Mouse (Mus musculus) G1E (cell line): ENCODE data around the gene Ccdc148. TPM values are rescaled to one million over a fixed set of nuclear protein-coding genes. Genes with fewer than 3 reads are reported as not detected.

Experiments
- ATAC-seq: 2 replicates; pipeline ENCODE4 v1.8.0; 2016; ENCODE audit warnings: mild to moderate bottlenecking; ENCODE audit not compliant: insufficient number of reproducible peaks, poor library complexity, low FRiP score, severe bottlenecking; ENCODE audit errors: extremely low read depth
- DNase-seq: peaks from one replicate; pipeline ENCODE4 v3.0.0; 2012; ENCODE audit warnings: low spot score
- H3K27me3 ChIP-seq: 2 replicates; pipeline ENCODE4 v1.6.1; 2012; ENCODE audit warnings: mild to moderate bottlenecking, low read length, inconsistent platforms; ENCODE audit not compliant: insufficient read depth
- H3K36me3 ChIP-seq: replicated peaks from 2 replicates; pipeline ENCODE3; 2012; ENCODE audit warnings: mild to moderate bottlenecking, inconsistent platforms
- H3K4me1 ChIP-seq: 2 replicates; pipeline ENCODE4 v1.6.1; 2012; ENCODE audit warnings: low read depth, low read length, inconsistent platforms, mixed read lengths; ENCODE audit not compliant: insufficient read depth
- H3K4me3 ChIP-seq: 2 replicates; pipeline ENCODE4 v1.5.1; 2012; ENCODE audit warnings: low read depth, mild to moderate bottlenecking, inconsistent platforms, low read length, moderate library complexity, mixed read lengths
- H3K9me3 ChIP-seq: replicated peaks from 2 replicates; pipeline ENCODE4 v1.6.1; 2012; ENCODE audit warnings: inconsistent platforms
- CTCF ChIP-seq: IDR thresholded peaks from 2 replicates; pipeline ENCODE4 v1.5.1; 2012; ENCODE audit warnings: low read depth, low read length, inconsistent platforms, mixed read lengths
- GATA1 ChIP-seq: IDR thresholded peaks from 2 replicates; pipeline ENCODE4 v1.6.1; 2012; ENCODE audit warnings: borderline replicate concordance, low read length, inconsistent platforms, mixed read lengths
- GATA2 ChIP-seq: IDR thresholded peaks from 2 replicates; pipeline ENCODE4 v1.6.1; 2012; ENCODE audit warnings: low read depth, low read length, inconsistent platforms, borderline replicate concordance
- POLR2AphosphoS5 ChIP-seq: IDR thresholded peaks from 2 replicates; pipeline ENCODE4 v1.6.1; 2012; ENCODE audit warnings: low read depth, low read length, inconsistent platforms; ENCODE audit not compliant: insufficient replicate concordance
- TAL1 ChIP-seq: conservative IDR thresholded peaks from 2 replicates; pipeline ENCODE4 v1.6.1; 2012; ENCODE audit warnings: low read depth, low read length, inconsistent platforms, mixed read lengths
- polyA plus RNA-seq: library from polyadenylated mRNA; stranded (reverse); fragments of >175 nt; gene quantifications from 2 replicates; pipeline ENCODE4 v1.2.3, GENCODE M21; 2012
- total RNA-seq, 2 experiments: library from RNA; stranded (forward) in 1 of 2; stranded (reverse) in 1 of 2; fragments of 200-1000 nt in 1 of 2; fragments of >200 nt in 1 of 2; fragmentation: Nextera tagmentation in 1 of 2; gene quantifications; 2 replicates each; pipeline ENCODE4 v1.2.3; 2014 to 2017

The Ccdc148 gene
- total RNA-seq (2014; fragmentation: Nextera tagmentation): not detected in 2 replicates
- 0.12 and 0.22 TPM in 2 replicates for total RNA-seq (2017)
- polyA plus RNA-seq: not detected in 2 replicates

- DNase-seq (peak; percentile 99), ATAC-seq (peak; percentile 99)
- H3K27me3 ChIP-seq: peaks cover 5% of the 10 kb centered on the region; the same call in 1 of the 2 replicates
- H3K4me3 ChIP-seq: peak within 1 kb of the TSS; percentile 94
- no peaks in the 10 kb centered on the region for H3K9me3 ChIP-seq
- H3K4me1 ChIP-seq: peaks cover 37% of the 10 kb centered on the region
- peaks cover 12% of the 10 kb centered on the region for H3K36me3 ChIP-seq
- TF ChIP-seq CTCF: no peak
- TF ChIP-seq GATA2: no peak
- no peak for TF ChIP-seq TAL1
- no peak for TF ChIP-seq POLR2AphosphoS5
- no peak for TF ChIP-seq GATA1
Measured at GRCm38 (mm10) chr2:59160605-59160963, at the start of gene Ccdc148, which contains the start of gene Pkp4. Gene Ccdc148 (minus strand): TSS chr2:59160683. Gene Pkp4 (plus strand): TSS chr2:59160850.

DNA sequence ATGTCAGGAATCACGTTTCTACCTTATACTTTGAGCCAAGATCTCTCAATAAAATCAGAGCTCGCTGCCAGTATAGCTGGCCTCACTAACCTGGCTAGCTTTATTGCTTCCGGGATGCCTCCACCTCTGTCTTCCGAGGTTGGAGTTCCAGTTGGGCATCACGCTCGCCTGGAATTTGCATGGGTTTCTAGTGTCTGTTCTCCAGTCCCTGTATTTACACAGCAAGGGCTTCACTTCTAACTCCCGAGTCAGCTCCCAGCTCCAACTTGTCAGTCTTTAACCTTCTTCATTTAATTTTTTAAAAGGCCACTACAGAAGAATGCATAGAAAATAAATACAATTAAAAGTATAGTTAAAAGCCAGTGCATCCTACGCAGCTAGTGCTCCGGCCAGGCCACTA lies 47.8 kb upstream of the Ccdc148 start:
- H3K4me1 ChIP-seq: peaks cover 1% of the 10 kb centered on the region; the same call in 1 of the 2 replicates
- TF ChIP-seq CTCF (no peak), POLR2AphosphoS5 (no peak), GATA2 (no peak), GATA1 (no peak), TAL1 (no peak)
- no peaks in the 10 kb centered on the region for H3K27me3 ChIP-seq
- H3K9me3 ChIP-seq: no peaks in the 10 kb centered on the region
- no peak for ATAC-seq
- DNase-seq: no peak
- H3K4me3 ChIP-seq: no peak overlapping the region
- peaks cover 39% of the 10 kb centered on the region for H3K36me3 ChIP-seq

GRCm38 (mm10) chr2:59207725-59208124 lies 47.2 kb upstream of the Ccdc148 start:
- H3K4me1 ChIP-seq: peaks cover 4% of the 10 kb centered on the region; the same call in 1 of the 2 replicates
- H3K27me3 ChIP-seq: no peaks in the 10 kb centered on the region
- H3K9me3 ChIP-seq: no peaks in the 10 kb centered on the region
- DNase-seq (no peak), ATAC-seq (no peak)
- peaks cover 42% of the 10 kb centered on the region for H3K36me3 ChIP-seq
- no peak overlapping the region for H3K4me3 ChIP-seq
- no peak for TF ChIP-seq POLR2AphosphoS5
- TF ChIP-seq GATA2: no peak
- no peak for TF ChIP-seq CTCF
- TF ChIP-seq GATA1: no peak
- no peak for TF ChIP-seq TAL1

DNA sequence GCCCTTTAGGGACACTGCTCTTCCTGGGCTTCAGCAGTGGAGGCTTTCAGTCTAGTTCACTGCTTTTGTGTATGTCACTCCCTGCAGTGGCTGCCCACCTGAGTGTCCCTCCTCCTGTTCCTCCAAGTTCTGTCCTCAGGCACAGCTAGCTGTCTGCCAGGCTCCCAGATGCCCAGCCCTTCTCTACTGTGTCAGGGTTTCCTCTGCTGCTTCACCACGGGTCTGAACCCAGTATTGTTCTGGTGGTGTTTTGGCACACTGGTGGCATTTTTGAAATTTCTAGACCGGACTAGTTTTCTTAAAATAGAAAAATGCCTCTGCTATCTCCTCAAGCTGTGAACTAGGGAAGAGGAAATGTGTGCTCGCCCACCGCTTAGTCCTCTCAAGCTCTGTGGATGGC lies 46.8 kb upstream of the Ccdc148 start:
- H3K9me3 ChIP-seq: no peaks in the 10 kb centered on the region
- H3K27me3 ChIP-seq: no peaks in the 10 kb centered on the region
- ATAC-seq (no peak), DNase-seq (no peak)
- peaks cover 42% of the 10 kb centered on the region for H3K36me3 ChIP-seq
- H3K4me1 ChIP-seq: peaks cover 4% of the 10 kb centered on the region; the same call in 1 of the 2 replicates
- no peak overlapping the region for H3K4me3 ChIP-seq
- TF ChIP-seq TAL1 (no peak), GATA1 (no peak), GATA2 (no peak), POLR2AphosphoS5 (no peak), CTCF (no peak)

DNA sequence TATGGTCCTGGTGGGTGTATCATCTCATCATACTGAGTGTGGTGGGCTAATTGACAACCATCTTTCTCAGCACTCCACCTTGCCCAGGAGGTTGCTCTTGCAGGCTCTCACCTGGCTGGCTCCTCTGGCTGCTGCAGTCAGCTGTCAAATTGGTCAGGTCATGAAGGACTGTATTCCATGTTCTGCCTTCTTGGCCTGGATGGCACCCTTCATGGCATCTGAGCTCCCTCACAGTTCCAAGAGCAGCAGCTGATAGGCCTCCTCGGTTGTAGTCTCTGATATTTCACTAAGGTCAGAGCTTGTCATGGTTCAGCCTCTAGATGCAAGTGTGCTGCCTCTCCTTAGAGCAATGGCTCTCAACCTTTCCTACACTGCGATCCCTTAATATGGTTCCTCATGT lies 45.7 kb upstream of the Ccdc148 start:
- Histone ChIP-seq H3K27me3 (no peaks in the 10 kb centered on the region), H3K9me3 (no peaks in the 10 kb centered on the region), H3K4me1 (peaks cover 4% of the 10 kb centered on the region; the same call in 1 of the 2 replicates), H3K36me3 (peaks cover 47% of the 10 kb centered on the region), H3K4me3 (no peak overlapping the region)
- ATAC-seq (no peak), DNase-seq (no peak)
- TF ChIP-seq TAL1: no peak
- TF ChIP-seq GATA2: no peak
- no peak for TF ChIP-seq CTCF
- TF ChIP-seq POLR2AphosphoS5: no peak
- no peak for TF ChIP-seq GATA1

DNA sequence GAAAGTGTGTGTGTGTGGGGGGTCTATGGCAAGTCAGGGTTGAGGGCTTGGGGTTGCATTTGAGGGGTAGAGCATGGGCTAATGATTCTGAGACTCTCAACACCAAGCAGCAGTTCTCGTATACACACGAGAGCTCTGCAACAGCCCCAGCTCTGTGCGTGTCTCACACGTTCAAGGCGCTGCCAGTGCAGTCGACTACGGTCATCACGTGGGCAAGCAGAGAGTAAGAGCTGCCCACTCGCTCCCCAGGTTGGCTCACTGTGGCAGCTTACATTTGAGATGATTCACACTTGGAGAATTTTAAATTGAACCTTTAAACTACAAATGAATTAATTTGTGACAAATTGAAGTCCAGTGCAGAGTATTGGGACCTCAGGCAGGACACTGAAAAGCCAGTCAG lies 44.6 kb upstream of the Ccdc148 start:
- Histone ChIP-seq H3K27me3 (no peaks in the 10 kb centered on the region), H3K4me1 (peaks cover 4% of the 10 kb centered on the region; the same call in 1 of the 2 replicates), H3K36me3 (peaks cover 48% of the 10 kb centered on the region), H3K9me3 (no peaks in the 10 kb centered on the region), H3K4me3 (no peak overlapping the region)
- ATAC-seq: no peak
- DNase-seq: no peak
- TF ChIP-seq CTCF (no peak), TAL1 (no peak), GATA1 (no peak), GATA2 (no peak), POLR2AphosphoS5 (no peak)
